Mouse (Mus musculus) intestine, embryonic 16.5 days (tissue): ENCODE results near the gene Cped1. TPM values are rescaled to one million over a fixed set of nuclear protein-coding genes. Genes with fewer than 3 reads are reported as not detected.
"Not testable (repeated sequence)": the region's sequence is repeated elsewhere in the genome, so short reads cannot be mapped to it uniquely, and the experiment has no call there.

ENCODE experiments used
- ATAC-seq: fragments of 200-750 bp; cut with Nextera tagmentation; 2 replicates; pipeline ENCODE4 v1.8.0; 2017; ENCODE audit warnings: moderate TSS enrichment, moderate library complexity
- H3K27ac ChIP-seq: fragments of 300-500 bp; sonication (generic); 2 replicates; pipeline ENCODE4 v1.5.1; 2014; ENCODE audit warnings: mild to moderate bottlenecking, low read length
- H3K27me3 ChIP-seq: fragments of 300-500 bp; sonication (generic); replicated peaks from 2 replicates; pipeline ENCODE4 v1.6.1; 2014; ENCODE audit warnings: low read length, control low read depth, mixed read lengths; ENCODE audit not compliant: control insufficient read depth, insufficient read depth
- H3K36me3 ChIP-seq: fragments of 300-500 bp; sonication (generic); 2 replicates; pipeline ENCODE4 v1.6.1; 2014; ENCODE audit warnings: low read length, control low read depth; ENCODE audit not compliant: control insufficient read depth, insufficient read depth
- H3K4me1 ChIP-seq: fragments of 300-500 bp; sonication (generic); 2 replicates; pipeline ENCODE4 v1.6.1; 2014; ENCODE audit warnings: low read length, control low read depth, mixed read lengths; ENCODE audit not compliant: control insufficient read depth, insufficient read depth
- H3K4me2 ChIP-seq: fragments of 300-500 bp; sonication (generic); 2 replicates; pipeline ENCODE4 v1.6.1; 2014; ENCODE audit warnings: low read depth, low read length, control low read depth
- H3K4me3 ChIP-seq: fragments of 300-500 bp; sonication (generic); 2 replicates; pipeline ENCODE4 v1.5.1; 2014; ENCODE audit warnings: mild to moderate bottlenecking, low read length
- H3K9ac ChIP-seq: fragments of 300-500 bp; sonication (generic); 2 replicates; pipeline ENCODE4 v1.6.1; 2014; ENCODE audit warnings: low read depth, low read length
- H3K9me3 ChIP-seq: fragments of 300-500 bp; sonication (generic); 2 replicates; pipeline ENCODE4 v1.6.1; 2016; ENCODE audit warnings: low read length, control low read depth; ENCODE audit not compliant: control insufficient read depth
- WGBS: fragments of 180-500 bp; shearing (Covaris S2); extraction: QIAGEN DNeasy Blood & Tissue Kit; methylation state at CpG from one replicate; pipeline ENCODE4 v1.1.7; 2014; 5-methylcytosine and 5-hydroxymethylcytosine counted together
- polyA plus RNA-seq: library from polyadenylated mRNA; unstranded; fragments of >200 nt; fragmentation: Nextera tagmentation; extraction: Ambion mirVana; gene quantifications from 2 replicates; pipeline ENCODE4 v1.2.1, GENCODE M21; 2015

Cped1 gene
- polyA plus RNA-seq, 1 experiment from 2014 or later, result 17.6 TPM

GRCm38 (mm10) chr6:22224351-22224750, 238.6 kb downstream of the Cped1 start:
- ATAC-seq, result no peak
- no peaks in the 10 kb centered on the region for H3K9me3 ChIP-seq
- H3K4me3 ChIP-seq, result no peak overlapping the region
- H3K9ac ChIP-seq, result no peak overlapping the region
- H3K4me2 ChIP-seq, result no peak overlapping the region
- no peaks in the 10 kb centered on the region for H3K4me1 ChIP-seq
- H3K36me3 ChIP-seq, result no peaks in the 10 kb centered on the region
- H3K27me3 ChIP-seq, result no peaks in the 10 kb centered on the region
- WGBS, result 90% methylated on average over 4 of the region's 4 CpGs
- H3K27ac ChIP-seq, result no peak overlapping the region

- Histone ChIP-seq H3K4me2 (no peak overlapping the region), H3K27me3 (no peaks in the 10 kb centered on the region), H3K36me3 (no peaks in the 10 kb centered on the region), H3K27ac (no peak overlapping the region), H3K9me3 (no peaks in the 10 kb centered on the region), H3K4me1 (no peaks in the 10 kb centered on the region), H3K4me3 (no peak overlapping the region), H3K9ac (no peak overlapping the region)
- 92% methylated on average over 3 of the region's 3 CpGs for WGBS
- ATAC-seq, result no peak
Measured at GRCm38 (mm10) chr6:22231244-22231643, 245.5 kb downstream of the Cped1 start.

- Histone ChIP-seq H3K4me2 (no peak overlapping the region), H3K4me1 (no peaks in the 10 kb centered on the region), H3K4me3 (no peak overlapping the region), H3K27me3 (no peaks in the 10 kb centered on the region), H3K9me3 (no peaks in the 10 kb centered on the region), H3K36me3 (no peaks in the 10 kb centered on the region), H3K27ac (no peak overlapping the region), H3K9ac (no peak overlapping the region)
- no peak for ATAC-seq
- 87% methylated on average over 6 of the region's 6 CpGs for WGBS
Measured at GRCm38 (mm10) chr6:22233517-22233916, 247.8 kb downstream of the Cped1 start.

- Histone ChIP-seq H3K36me3 (no peaks in the 10 kb centered on the region), H3K27me3 (no peaks in the 10 kb centered on the region), H3K9ac (no peak overlapping the region), H3K9me3 (no peaks in the 10 kb centered on the region), H3K4me2 (no peak overlapping the region), H3K4me3 (no peak overlapping the region), H3K4me1 (no peaks in the 10 kb centered on the region), H3K27ac (no peak overlapping the region)
- no peak for ATAC-seq
- WGBS, result 53% methylated on average over 6 of the region's 6 CpGs
Measured at GRCm38 (mm10) chr6:22235133-22235532, 249.4 kb downstream of the Cped1 start.

- no peaks in the 10 kb centered on the region for H3K36me3 ChIP-seq
- H3K4me3 ChIP-seq, result no peak overlapping the region
- no peak overlapping the region for H3K4me2 ChIP-seq
- ATAC-seq, result no peak
- H3K27me3 ChIP-seq, result no peaks in the 10 kb centered on the region
- H3K27ac ChIP-seq, result no peak overlapping the region
- no peaks in the 10 kb centered on the region for H3K4me1 ChIP-seq
- H3K9ac ChIP-seq, result no peak overlapping the region
- no peaks in the 10 kb centered on the region for H3K9me3 ChIP-seq
- 77% methylated on average over 8 of the region's 8 CpGs for WGBS
Measured at GRCm38 (mm10) chr6:22243321-22243720, 257.6 kb downstream of the Cped1 start.

- ATAC-seq, result no peak
- H3K4me3 ChIP-seq, result no peak overlapping the region
- H3K9ac ChIP-seq, result no peak overlapping the region
- H3K9me3 ChIP-seq, result no peaks in the 10 kb centered on the region
- H3K36me3 ChIP-seq, result no peaks in the 10 kb centered on the region
- no peaks in the 10 kb centered on the region for H3K27me3 ChIP-seq
- no peak overlapping the region for H3K27ac ChIP-seq
- no peaks in the 10 kb centered on the region for H3K4me1 ChIP-seq
- no peak overlapping the region for H3K4me2 ChIP-seq
- 72% methylated on average over 2 of the region's 2 CpGs for WGBS
Measured at GRCm38 (mm10) chr6:22246696-22247095, 261.0 kb downstream of the Cped1 start.

- no peaks in the 10 kb centered on the region for H3K27me3 ChIP-seq
- H3K4me3 ChIP-seq, result no peak overlapping the region
- peak; percentile 96 for ATAC-seq
- H3K4me2 ChIP-seq, result no peak overlapping the region
- H3K36me3 ChIP-seq, result no peaks in the 10 kb centered on the region
- H3K27ac ChIP-seq, result no peak overlapping the region
- no peak overlapping the region for H3K9ac ChIP-seq
- H3K9me3 ChIP-seq, result no peaks in the 10 kb centered on the region
- WGBS, result 50% methylated on average over 4 of the region's 4 CpGs
- no peaks in the 10 kb centered on the region for H3K4me1 ChIP-seq
Measured at GRCm38 (mm10) chr6:22258784-22259183, 273.1 kb downstream of the Cped1 start.

GRCm38 (mm10) chr6:22262519-22262918, 276.8 kb downstream of the Cped1 start:
- Histone ChIP-seq H3K4me3 (no peak overlapping the region), H3K9ac (no peak overlapping the region), H3K27me3 (no peaks in the 10 kb centered on the region), H3K9me3 (no peaks in the 10 kb centered on the region), H3K4me1 (no peaks in the 10 kb centered on the region), H3K36me3 (no peaks in the 10 kb centered on the region), H3K27ac (no peak overlapping the region), H3K4me2 (no peak overlapping the region)
- 58% methylated on average over 4 of the region's 4 CpGs for WGBS
- ATAC-seq, result no peak

- H3K36me3 ChIP-seq, ATAC-seq, H3K9ac ChIP-seq, H3K4me2 ChIP-seq, H3K4me1 ChIP-seq, H3K27me3 ChIP-seq, H3K27ac ChIP-seq, H3K9me3 ChIP-seq, H3K4me3 ChIP-seq: not testable (repeated sequence)
- 83% methylated on average over 8 of the region's 8 CpGs for WGBS
Measured at GRCm38 (mm10) chr6:22264094-22264493, 278.4 kb downstream of the Cped1 start.

GRCm38 (mm10) chr6:22266018-22266417, 280.3 kb downstream of the Cped1 start:
- no peaks in the 10 kb centered on the region for H3K27me3 ChIP-seq
- no peak overlapping the region for H3K4me3 ChIP-seq
- 80% methylated on average over 4 of the region's 4 CpGs for WGBS
- no peaks in the 10 kb centered on the region for H3K9me3 ChIP-seq
- no peaks in the 10 kb centered on the region for H3K4me1 ChIP-seq
- H3K36me3 ChIP-seq, result no peaks in the 10 kb centered on the region
- ATAC-seq, result no peak
- no peak overlapping the region for H3K9ac ChIP-seq
- no peak overlapping the region for H3K27ac ChIP-seq
- no peak overlapping the region for H3K4me2 ChIP-seq
